Mouse (Mus musculus) heart, postnatal 0 days (tissue): ENCODE results near the gene Maml3. TPM values are rescaled to one million over a fixed set of nuclear protein-coding genes. Genes with fewer than 3 reads are reported as not detected.

Experiments
- ATAC-seq: fragments of 200-750 bp; cut with Nextera tagmentation; 2 replicates; pipeline ENCODE4 v1.8.0; 2017; ENCODE audit warnings: low read depth, moderate number of reproducible peaks, moderate library complexity; ENCODE audit not compliant: insufficient read depth
- DNase-seq: peaks from one replicate; pipeline ENCODE4 v3.0.0-alpha.2; 2016; ENCODE audit warnings: low spot score
- H3K27ac ChIP-seq: fragments of 300-500 bp; sonication (generic); 2 replicates; pipeline ENCODE4 v1.5.1; 2014; ENCODE audit warnings: low read depth, mild to moderate bottlenecking
- H3K27me3 ChIP-seq: fragments of 300-500 bp; sonication (generic); 2 replicates; pipeline ENCODE4 v1.6.1; 2014; ENCODE audit warnings: low read length, mixed read lengths; ENCODE audit not compliant: control insufficient read depth, insufficient read depth
- H3K36me3 ChIP-seq: fragments of 300-500 bp; sonication (generic); replicated peaks from 2 replicates; pipeline ENCODE4 v1.6.1; 2014; ENCODE audit warnings: low read length, mixed read lengths; ENCODE audit not compliant: control insufficient read depth, insufficient read depth
- H3K4me1 ChIP-seq: fragments of 300-500 bp; sonication (generic); 2 replicates; pipeline ENCODE4 v1.6.1; 2014; ENCODE audit warnings: antibody characterized with exemption; ENCODE audit not compliant: control insufficient read depth, insufficient read depth
- H3K4me2 ChIP-seq: fragments of 300-500 bp; sonication (generic); 2 replicates; pipeline ENCODE4 v1.6.1; 2014; ENCODE audit warnings: low read depth, mild to moderate bottlenecking, low read length, moderate library complexity
- H3K4me3 ChIP-seq: fragments of 300-500 bp; sonication (generic); 2 replicates; pipeline ENCODE4 v1.5.1; 2014; ENCODE audit warnings: low read depth, low read length
- H3K9ac ChIP-seq: fragments of 300-500 bp; sonication (generic); replicated peaks from 2 replicates; pipeline ENCODE4 v1.6.1; 2014; ENCODE audit warnings: low read depth, low read length, mixed read lengths
- H3K9me3 ChIP-seq: fragments of 300-500 bp; sonication (generic); replicated peaks from 2 replicates; pipeline ENCODE4 v1.6.1; 2016; ENCODE audit warnings: low read length; ENCODE audit not compliant: control insufficient read depth
- CTCF ChIP-seq: IDR thresholded peaks from 2 replicates; pipeline ENCODE4 v1.5.1; 2016; ENCODE audit warnings: antibody characterized with exemption, control low read depth, low read depth
- EP300 ChIP-seq: IDR thresholded peaks from 2 replicates; pipeline ENCODE4 v1.6.1; 2016; ENCODE audit warnings: antibody characterized with exemption, low read depth
- WGBS: fragments of 180-500 bp; shearing (Covaris S2); extraction: QIAGEN DNeasy Blood & Tissue Kit; methylation state at CpG from one replicate; pipeline ENCODE4 v1.1.7; 2014; 5-methylcytosine and 5-hydroxymethylcytosine counted together
- polyA plus RNA-seq: library from polyadenylated mRNA; unstranded; fragments of >200 nt; fragmentation: Nextera tagmentation; extraction: Ambion mirVana; gene quantifications from 2 replicates; pipeline ENCODE4 v1.2.1, GENCODE M21; 2015
- total RNA-seq: library from RNA; depleted of rRNA; stranded (reverse); fragments of >200 nt; gene quantifications from 2 replicates; pipeline ENCODE4 v1.2.3, GENCODE M21; 2014; ENCODE audit warnings: low replicate concordance

Maml3 gene
- total and polyA plus RNA-seq, 2 experiments from 2014 or later: 1.6 to 6.2 TPM

DNA sequence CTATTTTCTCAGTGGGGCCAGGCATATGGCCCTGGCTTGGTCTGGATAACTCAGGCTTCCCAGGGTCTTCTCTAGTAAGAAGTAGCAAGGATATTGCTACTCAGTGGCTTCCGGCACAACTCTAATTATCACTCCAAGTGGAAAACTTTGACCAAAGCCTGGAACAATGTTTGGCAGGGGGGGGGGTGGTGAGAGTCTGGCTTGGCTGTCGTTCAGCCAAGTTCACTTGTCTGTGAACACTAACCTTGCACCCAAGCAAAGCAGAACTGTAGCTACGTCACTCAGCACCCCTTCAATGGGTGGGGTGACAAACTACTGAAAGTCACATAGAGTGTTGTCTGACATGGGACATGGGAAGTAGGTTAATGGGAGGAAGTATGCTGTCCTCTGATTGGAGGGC is 38.7 kb downstream of the Maml3 start:
- Histone ChIP-seq H3K4me3 (no peak overlapping the region), H3K9me3 (no peaks in the 10 kb centered on the region), H3K27ac (no peak overlapping the region), H3K36me3 (no peaks in the 10 kb centered on the region), H3K9ac (no peak overlapping the region), H3K4me2 (no peak overlapping the region), H3K27me3 (no peaks in the 10 kb centered on the region), H3K4me1 (peaks cover 20% of the 10 kb centered on the region)
- no peak; the same call in 1 of the 2 replicates for ATAC-seq
- DNase-seq: no peak
- TF ChIP-seq CTCF: no peak
- TF ChIP-seq EP300: no peak
- WGBS: 35% methylated on average over 3 of the region's 3 CpGs

DNA sequence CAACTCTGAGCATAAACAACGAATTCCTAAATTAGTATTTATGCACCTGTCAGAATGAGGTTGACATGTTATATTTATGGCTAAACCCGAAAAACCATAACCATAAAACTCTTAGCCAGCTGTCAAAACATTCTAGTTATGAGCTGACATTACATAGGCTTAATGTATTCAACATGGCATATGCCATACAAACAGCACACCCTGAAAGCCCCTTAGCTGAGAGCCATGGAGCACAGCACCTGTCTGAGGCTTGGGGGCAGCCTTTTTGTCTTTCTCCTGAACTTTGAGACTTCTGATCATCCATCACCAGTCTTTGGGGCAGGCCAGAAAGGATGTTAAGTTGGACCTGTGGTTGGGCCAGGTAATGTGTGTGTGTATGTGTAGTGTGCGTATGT is 41.6 kb downstream of the Maml3 start:
- H3K4me3 ChIP-seq: no peak overlapping the region
- no peak overlapping the region for H3K4me2 ChIP-seq
- no peak overlapping the region for H3K9ac ChIP-seq
- WGBS: 82% methylated on average over 3 of the region's 3 CpGs
- TF ChIP-seq EP300: no peak
- TF ChIP-seq CTCF: no peak
- H3K27me3 ChIP-seq: no peaks in the 10 kb centered on the region
- no peak for ATAC-seq
- DNase-seq: no peak
- no peak overlapping the region for H3K27ac ChIP-seq
- peaks cover 15% of the 10 kb centered on the region; the same call in 1 of the 2 replicates for H3K4me1 ChIP-seq
- H3K9me3 ChIP-seq: no peaks in the 10 kb centered on the region
- no peaks in the 10 kb centered on the region for H3K36me3 ChIP-seq

DNA sequence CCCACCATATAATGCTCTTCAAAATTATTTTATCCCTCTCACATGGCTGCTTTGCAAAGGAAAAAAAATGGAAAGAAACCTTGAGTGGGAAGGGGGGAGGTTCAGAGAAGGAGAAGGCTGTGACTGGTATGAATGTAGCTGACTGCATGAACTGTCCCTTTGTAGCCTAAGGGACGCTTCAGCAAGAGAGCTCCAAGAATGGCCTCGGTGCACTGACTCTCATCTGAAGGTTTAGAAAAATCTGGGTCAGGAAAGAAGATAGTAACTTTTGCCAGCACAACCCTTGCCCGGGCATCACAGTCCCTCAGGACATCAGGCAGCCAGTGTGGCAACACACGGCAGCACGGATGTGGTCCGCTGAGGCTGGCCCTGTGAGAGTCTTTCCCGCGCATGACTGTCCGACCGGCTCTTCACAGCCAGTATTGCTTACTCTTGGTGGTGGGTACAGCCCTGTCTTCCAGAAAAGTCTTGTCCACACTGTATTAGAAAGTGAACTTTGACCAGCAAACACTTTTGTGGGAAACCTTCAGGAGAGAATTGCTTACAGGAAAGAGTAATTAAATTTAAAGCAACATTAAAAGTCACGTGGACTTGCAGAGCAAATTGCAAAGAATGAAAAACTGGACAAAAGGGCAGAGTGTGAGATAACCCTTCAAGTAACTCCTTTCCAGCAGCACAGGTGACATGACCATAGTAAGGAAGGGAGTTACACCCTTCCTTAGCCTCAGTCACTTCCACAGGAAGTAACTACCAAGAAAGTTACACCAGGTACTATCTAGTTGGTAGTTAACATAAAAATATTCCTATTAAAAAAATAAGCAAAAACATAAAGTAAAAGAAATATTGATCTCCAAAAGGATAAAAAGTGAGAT is 42.3 kb downstream of the Maml3 start:
- DNase-seq: no peak
- no peak overlapping the region for H3K9ac ChIP-seq
- H3K4me2 ChIP-seq: no peak overlapping the region
- ATAC-seq: no peak
- no peak overlapping the region for H3K4me3 ChIP-seq
- H3K9me3 ChIP-seq: no peaks in the 10 kb centered on the region
- no peaks in the 10 kb centered on the region for H3K27me3 ChIP-seq
- H3K36me3 ChIP-seq: no peaks in the 10 kb centered on the region
- TF ChIP-seq CTCF (no peak), EP300 (no peak)
- no peak overlapping the region for H3K27ac ChIP-seq
- WGBS: 84% methylated on average over 11 of the region's 11 CpGs
- H3K4me1 ChIP-seq: peaks cover 15% of the 10 kb centered on the region; the same call in 1 of the 2 replicates

DNA sequence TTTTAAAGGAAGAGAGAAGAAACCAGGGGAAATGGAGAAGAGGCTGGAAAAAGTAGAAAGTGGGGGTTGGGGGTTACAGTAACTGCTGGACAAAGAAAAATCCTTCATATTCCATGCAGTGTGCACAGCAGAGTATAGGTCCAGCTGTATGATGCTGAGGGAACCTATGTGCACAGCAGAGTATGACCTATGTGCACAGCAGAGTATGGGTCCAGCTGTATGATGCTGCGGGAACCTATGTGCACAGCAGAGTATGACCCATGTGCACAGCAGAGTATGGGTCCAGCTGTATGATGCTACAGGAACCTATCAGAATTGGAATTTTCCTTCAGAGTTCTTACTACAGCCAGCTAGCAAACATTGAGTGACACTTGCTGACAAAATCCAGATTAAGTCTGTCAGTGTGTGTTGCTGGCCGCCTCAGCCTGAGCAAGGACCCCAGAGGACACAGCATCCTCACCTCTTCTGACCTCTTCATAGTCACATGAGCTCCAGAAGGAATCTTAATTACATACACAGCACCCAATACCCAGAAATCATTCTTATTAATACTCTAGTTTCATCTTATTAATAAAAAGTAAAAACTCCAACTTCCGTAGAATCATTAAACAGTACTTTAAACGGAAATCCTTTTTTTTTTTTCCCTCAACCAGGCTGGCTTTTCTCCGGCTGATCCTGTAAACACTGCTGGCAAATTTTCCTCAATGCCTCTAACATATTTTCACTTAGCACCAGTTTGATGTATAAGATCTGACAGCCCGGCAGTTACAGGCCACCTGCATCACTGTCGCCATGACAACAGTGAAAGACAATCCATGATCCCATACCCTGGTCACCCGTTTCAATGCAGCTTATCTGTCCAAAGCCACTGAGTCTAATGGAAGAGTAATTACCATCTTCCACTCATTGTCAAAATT is 43.1 kb downstream of the Maml3 start:
- Histone ChIP-seq H3K4me3 (no peak overlapping the region), H3K4me2 (no peak overlapping the region), H3K9ac (no peak overlapping the region), H3K27me3 (no peaks in the 10 kb centered on the region), H3K27ac (no peak overlapping the region), H3K4me1 (peaks cover 10% of the 10 kb centered on the region; the same call in 1 of the 2 replicates), H3K9me3 (no peaks in the 10 kb centered on the region), H3K36me3 (no peaks in the 10 kb centered on the region)
- TF ChIP-seq CTCF: no peak
- no peak for TF ChIP-seq EP300
- DNase-seq (no peak), ATAC-seq (no peak)
- WGBS: 56% methylated on average over 8 of the region's 8 CpGs

DNA sequence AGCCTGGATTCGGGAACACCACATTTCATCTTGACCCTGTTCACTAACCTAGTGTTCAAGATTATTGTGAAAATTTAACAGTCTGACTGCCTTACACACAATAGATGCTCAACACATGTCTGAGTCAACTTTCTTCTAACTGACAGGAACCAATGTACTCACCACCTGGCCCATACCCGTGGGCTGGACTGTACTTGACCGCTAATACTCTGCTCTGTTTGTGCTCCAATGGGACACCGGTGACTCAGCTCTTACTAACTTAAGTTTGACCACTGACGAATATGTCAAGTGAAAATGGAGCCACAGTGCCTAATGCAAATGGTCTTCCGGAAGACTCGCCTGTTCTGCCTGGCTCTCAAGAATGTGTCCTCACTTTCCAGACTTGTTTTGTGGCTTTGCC is 44.0 kb downstream of the Maml3 start:
- H3K9ac ChIP-seq: no peak overlapping the region
- ATAC-seq (no peak), DNase-seq (no peak)
- 91% methylated on average over 7 of the region's 7 CpGs for WGBS
- H3K36me3 ChIP-seq: no peaks in the 10 kb centered on the region
- TF ChIP-seq CTCF (no peak), EP300 (no peak)
- H3K4me2 ChIP-seq: no peak overlapping the region
- H3K4me3 ChIP-seq: no peak overlapping the region
- peaks cover 2% of the 10 kb centered on the region; the same call in 1 of the 2 replicates for H3K4me1 ChIP-seq
- H3K9me3 ChIP-seq: no peaks in the 10 kb centered on the region
- H3K27ac ChIP-seq: no peak overlapping the region
- H3K27me3 ChIP-seq: no peaks in the 10 kb centered on the region
